Mouse (Mus musculus) embryonic facial prominence, embryonic 15.5 days (tissue): ENCODE measurements around the gene Elk3. TPM values are rescaled to one million over a fixed set of nuclear protein-coding genes. Genes with fewer than 3 reads are reported as not detected.

Experiments
- ATAC-seq: fragments of 200-750 bp; cut with Nextera tagmentation; 2 replicates; pipeline ENCODE4 v1.8.0; 2017; ENCODE audit warnings: low read depth, moderate TSS enrichment; ENCODE audit not compliant: insufficient number of reproducible peaks, low FRiP score, low TSS enrichment
- H3K27ac ChIP-seq: fragments of 300-500 bp; sonication (generic); replicated peaks from 2 replicates; pipeline ENCODE4 v1.5.1; 2015; ENCODE audit warnings: mild to moderate bottlenecking, inconsistent platforms
- H3K27me3 ChIP-seq: fragments of 300-500 bp; sonication (generic); 2 replicates; pipeline ENCODE4 v1.6.1; 2015; ENCODE audit warnings: inconsistent platforms
- H3K36me3 ChIP-seq: fragments of 300-500 bp; sonication (generic); 2 replicates; pipeline ENCODE4 v1.6.1; 2015; ENCODE audit warnings: mild to moderate bottlenecking, inconsistent platforms
- H3K4me1 ChIP-seq: fragments of 300-500 bp; sonication (generic); 2 replicates; pipeline ENCODE4 v1.6.1; 2015; ENCODE audit warnings: inconsistent platforms
- H3K4me2 ChIP-seq: fragments of 300-500 bp; sonication (generic); replicated peaks from 2 replicates; pipeline ENCODE4 v1.6.1; 2015; ENCODE audit warnings: mild to moderate bottlenecking, inconsistent platforms
- H3K4me3 ChIP-seq: fragments of 300-500 bp; sonication (generic); replicated peaks from 2 replicates; pipeline ENCODE4 v1.5.1; 2015; ENCODE audit warnings: mild to moderate bottlenecking, inconsistent platforms
- H3K9ac ChIP-seq: fragments of 300-500 bp; sonication (generic); 2 replicates; pipeline ENCODE4 v1.6.1; 2015; ENCODE audit warnings: inconsistent platforms
- H3K9me3 ChIP-seq: fragments of 300-500 bp; sonication (generic); replicated peaks from 2 replicates; pipeline ENCODE4 v1.6.1; 2016; ENCODE audit warnings: inconsistent platforms
- WGBS: fragments of 180-500 bp; shearing (Covaris S2); methylation state at CpG from one replicate; pipeline ENCODE4 v1.1.7; 2015; 5-methylcytosine and 5-hydroxymethylcytosine counted together
- polyA plus RNA-seq: library from polyadenylated mRNA; unstranded; fragments of >200 nt; fragmentation: Nextera tagmentation; extraction: Ambion mirVana; gene quantifications from 2 replicates; pipeline ENCODE4 v1.2.1, GENCODE M21; 2015

The Elk3 gene
- polyA plus RNA-seq, 1 experiment from 2014 or later = 31.9 TPM

- Histone ChIP-seq H3K4me1 (peaks cover 47% of the 10 kb centered on the region), H3K27ac (no peak overlapping the region), H3K4me2 (no peak overlapping the region), H3K27me3 (no peaks in the 10 kb centered on the region), H3K9ac (no peak overlapping the region), H3K9me3 (no peaks in the 10 kb centered on the region), H3K36me3 (peaks cover 16% of the 10 kb centered on the region), H3K4me3 (no peak overlapping the region)
- no peak for ATAC-seq
- 85% methylated on average over 7 of the region's 7 CpGs for WGBS
Measured at GRCm38 (mm10) chr10:93266521-93266920, 44.4 kb downstream of the Elk3 start.

DNA sequence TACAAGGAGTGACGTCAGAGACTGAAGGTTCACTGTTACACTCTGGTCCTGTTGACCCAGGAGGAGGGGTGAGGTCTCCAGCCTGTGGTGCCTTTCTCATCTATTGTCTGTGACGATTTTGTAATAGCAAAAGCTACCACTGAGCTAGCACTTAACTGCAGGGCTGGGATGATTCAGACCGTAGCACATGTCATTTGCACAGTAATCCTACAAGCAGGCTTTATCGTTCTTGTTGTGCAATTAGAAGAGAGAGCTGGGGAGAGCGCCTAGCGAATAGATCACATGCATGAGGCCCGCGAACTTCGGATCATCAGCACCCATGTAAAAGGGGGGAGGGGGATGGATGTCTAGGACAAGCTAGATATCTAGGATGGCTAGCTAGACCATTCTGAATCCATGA lies 45.1 kb downstream of the Elk3 start:
- Histone ChIP-seq H3K9ac (no peak overlapping the region), H3K27ac (no peak overlapping the region), H3K4me1 (peaks cover 48% of the 10 kb centered on the region), H3K27me3 (no peaks in the 10 kb centered on the region), H3K4me2 (no peak overlapping the region), H3K9me3 (no peaks in the 10 kb centered on the region), H3K4me3 (no peak overlapping the region), H3K36me3 (peaks cover 16% of the 10 kb centered on the region)
- 85% methylated on average over 9 of the region's 9 CpGs for WGBS
- no peak for ATAC-seq

DNA sequence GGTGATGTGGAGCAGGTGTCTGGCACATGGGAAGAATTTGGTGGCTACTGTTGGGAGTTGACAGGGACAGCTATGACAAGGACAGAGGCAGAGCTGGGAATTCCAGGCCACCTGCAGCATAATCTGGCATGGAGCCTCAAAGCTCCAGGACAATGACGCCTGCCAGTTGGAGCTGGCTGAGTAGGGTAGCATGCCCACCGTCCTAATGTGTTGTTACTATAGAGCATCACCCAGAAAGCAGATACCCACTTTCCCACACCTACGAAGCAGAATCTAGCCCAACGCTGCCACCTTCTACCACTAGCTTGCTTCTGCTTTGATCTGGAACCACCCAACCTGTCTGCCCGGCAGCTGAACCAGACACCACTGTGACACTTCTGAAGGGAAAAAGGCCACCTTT lies 46.9 kb downstream of the Elk3 start:
- H3K27ac ChIP-seq = no peak overlapping the region
- no peak overlapping the region for H3K4me3 ChIP-seq
- H3K36me3 ChIP-seq = peaks cover 16% of the 10 kb centered on the region
- no peaks in the 10 kb centered on the region for H3K9me3 ChIP-seq
- H3K27me3 ChIP-seq = no peaks in the 10 kb centered on the region
- ATAC-seq = no peak
- 68% methylated on average over 5 of the region's 5 CpGs for WGBS
- H3K4me1 ChIP-seq = peaks cover 37% of the 10 kb centered on the region
- H3K4me2 ChIP-seq = no peak overlapping the region
- H3K9ac ChIP-seq = no peak overlapping the region

- H3K9me3 ChIP-seq = no peaks in the 10 kb centered on the region
- no peaks in the 10 kb centered on the region for H3K27me3 ChIP-seq
- H3K4me1 ChIP-seq = peaks cover 35% of the 10 kb centered on the region
- peaks cover 16% of the 10 kb centered on the region for H3K36me3 ChIP-seq
- no peak overlapping the region for H3K27ac ChIP-seq
- H3K4me3 ChIP-seq = no peak overlapping the region
- H3K4me2 ChIP-seq = no peak overlapping the region
- 57% methylated on average over 8 of the region's 8 CpGs for WGBS
- no peak for ATAC-seq
- H3K9ac ChIP-seq = no peak overlapping the region
Measured at GRCm38 (mm10) chr10:93263431-93263830, 47.5 kb downstream of the Elk3 start.

- peak; percentile 31 for ATAC-seq
- peaks cover 38% of the 10 kb centered on the region for H3K4me1 ChIP-seq
- no peak overlapping the region for H3K9ac ChIP-seq
- WGBS = 12% methylated on average over 15 of the region's 15 CpGs
- no peaks in the 10 kb centered on the region for H3K9me3 ChIP-seq
- H3K36me3 ChIP-seq = peaks cover 16% of the 10 kb centered on the region
- H3K4me3 ChIP-seq = peak overlapping the region; percentile 7
- H3K4me2 ChIP-seq = peak overlapping the region; percentile 32
- no peaks in the 10 kb centered on the region for H3K27me3 ChIP-seq
- H3K27ac ChIP-seq = peak overlapping the region; percentile 78
Measured at GRCm38 (mm10) chr10:93261981-93262499, 48.9 kb downstream of the Elk3 start.

- peak overlapping the region; percentile 7 for H3K4me3 ChIP-seq
- H3K36me3 ChIP-seq = peaks cover 16% of the 10 kb centered on the region
- peak; percentile 64 for ATAC-seq
- H3K4me2 ChIP-seq = peak overlapping the region; percentile 32
- H3K27ac ChIP-seq = peak overlapping the region; percentile 78
- H3K9me3 ChIP-seq = no peaks in the 10 kb centered on the region
- H3K4me1 ChIP-seq = peaks cover 45% of the 10 kb centered on the region
- H3K27me3 ChIP-seq = no peaks in the 10 kb centered on the region
- WGBS = 11% methylated on average over 16 of the region's 16 CpGs
- no peak overlapping the region for H3K9ac ChIP-seq
Measured at GRCm38 (mm10) chr10:93261132-93261980, 49.6 kb downstream of the Elk3 start.

DNA sequence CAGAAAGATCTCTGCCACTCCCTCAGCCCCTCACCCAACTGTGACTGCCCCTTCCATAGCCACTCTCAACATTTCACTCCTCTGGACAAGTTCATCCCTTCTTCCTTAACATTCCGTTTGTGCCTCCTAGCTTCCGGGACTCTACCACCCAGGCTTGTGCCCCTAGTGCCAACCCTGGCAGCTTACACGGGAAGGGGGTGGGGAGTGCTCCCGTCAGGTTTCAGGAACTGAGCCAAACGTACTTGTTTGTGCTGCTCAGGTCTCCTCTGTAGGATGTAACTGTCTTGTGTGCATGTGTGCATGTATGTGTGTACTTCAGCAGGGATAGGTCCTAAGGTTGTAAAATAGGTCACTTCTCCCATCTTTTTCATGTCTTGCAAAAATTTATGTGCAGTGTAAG lies 51.1 kb downstream of the Elk3 start:
- WGBS = 59% methylated on average over 5 of the region's 5 CpGs
- no peak for ATAC-seq
- H3K4me2 ChIP-seq = no peak overlapping the region
- peaks cover 56% of the 10 kb centered on the region for H3K4me1 ChIP-seq
- H3K27ac ChIP-seq = no peak overlapping the region
- no peak overlapping the region for H3K9ac ChIP-seq
- peaks cover 6% of the 10 kb centered on the region for H3K36me3 ChIP-seq
- no peaks in the 10 kb centered on the region for H3K27me3 ChIP-seq
- H3K9me3 ChIP-seq = no peaks in the 10 kb centered on the region
- H3K4me3 ChIP-seq = no peak overlapping the region

GRCm38 (mm10) chr10:93255294-93255693 lies 55.6 kb downstream of the Elk3 start:
- H3K4me1 ChIP-seq = peaks cover 43% of the 10 kb centered on the region
- H3K27me3 ChIP-seq = no peaks in the 10 kb centered on the region
- H3K9ac ChIP-seq = no peak overlapping the region
- H3K4me3 ChIP-seq = no peak overlapping the region
- 0 out of 2 replicates have a peak overlapping the region, but pooled peaks have one; percentile 10 for H3K4me2 ChIP-seq
- 31% methylated on average over 13 of the region's 13 CpGs for WGBS
- peak; percentile 64; the same call in 1 of the 2 replicates for ATAC-seq
- peaks cover 11% of the 10 kb centered on the region; the same call in 1 of the 2 replicates for H3K36me3 ChIP-seq
- peak overlapping the region; percentile 72 for H3K27ac ChIP-seq
- H3K9me3 ChIP-seq = no peaks in the 10 kb centered on the region

DNA sequence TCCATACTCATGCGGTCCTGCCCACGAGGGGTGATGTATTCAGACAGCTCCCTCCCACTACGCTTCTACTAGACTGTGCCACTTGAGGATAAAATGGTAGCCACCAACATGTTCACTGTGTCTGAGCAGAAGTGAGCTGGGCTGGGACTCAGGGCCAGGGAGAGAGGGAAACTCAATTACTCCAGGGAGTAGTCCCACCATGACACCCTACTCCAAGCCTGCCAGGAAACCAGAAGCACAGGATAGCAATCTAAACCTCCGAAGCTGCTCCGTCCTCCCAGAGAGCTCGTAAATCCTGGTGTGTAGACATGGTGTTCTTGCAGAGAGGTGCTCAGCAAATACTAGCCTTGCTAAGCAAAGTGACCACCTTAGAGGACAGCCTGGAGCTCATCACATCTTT lies 57.8 kb downstream of the Elk3 start:
- Histone ChIP-seq H3K27me3 (no peaks in the 10 kb centered on the region), H3K4me2 (no peak overlapping the region), H3K9ac (no peak overlapping the region), H3K27ac (no peak overlapping the region), H3K36me3 (peaks cover 11% of the 10 kb centered on the region; the same call in 1 of the 2 replicates), H3K9me3 (no peaks in the 10 kb centered on the region), H3K4me1 (peaks cover 57% of the 10 kb centered on the region), H3K4me3 (no peak overlapping the region)
- no peak for ATAC-seq
- WGBS = 91% methylated on average over 6 of the region's 6 CpGs

- Histone ChIP-seq H3K27me3 (no peaks in the 10 kb centered on the region), H3K9ac (no peak overlapping the region), H3K4me2 (no peak overlapping the region), H3K36me3 (peaks cover 11% of the 10 kb centered on the region; the same call in 1 of the 2 replicates), H3K9me3 (no peaks in the 10 kb centered on the region), H3K4me1 (peaks cover 60% of the 10 kb centered on the region), H3K27ac (no peak overlapping the region), H3K4me3 (no peak overlapping the region)
- WGBS = 85% methylated on average over 2 of the region's 2 CpGs
- no peak for ATAC-seq
Measured at GRCm38 (mm10) chr10:93252661-93253060, 58.3 kb downstream of the Elk3 start.

- no peak for ATAC-seq
- Histone ChIP-seq H3K36me3 (peaks cover 11% of the 10 kb centered on the region; the same call in 1 of the 2 replicates), H3K4me1 (peaks cover 57% of the 10 kb centered on the region)
Measured at GRCm38 (mm10) chr10:93251426-93251825, 59.5 kb downstream of the Elk3 start.

More at GRCm38 (mm10) chr10:93251426-93251825, 59.5 kb downstream of the Elk3 start:
- H3K9ac ChIP-seq = no peak overlapping the region
- no peaks in the 10 kb centered on the region for H3K27me3 ChIP-seq
- no peak overlapping the region for H3K4me3 ChIP-seq
- no peaks in the 10 kb centered on the region for H3K9me3 ChIP-seq
- no peak overlapping the region for H3K27ac ChIP-seq
- no peak overlapping the region for H3K4me2 ChIP-seq
- 81% methylated on average over 8 of the region's 8 CpGs for WGBS
